Comparison of ENCODE assay signal across 2 mouse cellular contexts in the genomic region with DNA sequence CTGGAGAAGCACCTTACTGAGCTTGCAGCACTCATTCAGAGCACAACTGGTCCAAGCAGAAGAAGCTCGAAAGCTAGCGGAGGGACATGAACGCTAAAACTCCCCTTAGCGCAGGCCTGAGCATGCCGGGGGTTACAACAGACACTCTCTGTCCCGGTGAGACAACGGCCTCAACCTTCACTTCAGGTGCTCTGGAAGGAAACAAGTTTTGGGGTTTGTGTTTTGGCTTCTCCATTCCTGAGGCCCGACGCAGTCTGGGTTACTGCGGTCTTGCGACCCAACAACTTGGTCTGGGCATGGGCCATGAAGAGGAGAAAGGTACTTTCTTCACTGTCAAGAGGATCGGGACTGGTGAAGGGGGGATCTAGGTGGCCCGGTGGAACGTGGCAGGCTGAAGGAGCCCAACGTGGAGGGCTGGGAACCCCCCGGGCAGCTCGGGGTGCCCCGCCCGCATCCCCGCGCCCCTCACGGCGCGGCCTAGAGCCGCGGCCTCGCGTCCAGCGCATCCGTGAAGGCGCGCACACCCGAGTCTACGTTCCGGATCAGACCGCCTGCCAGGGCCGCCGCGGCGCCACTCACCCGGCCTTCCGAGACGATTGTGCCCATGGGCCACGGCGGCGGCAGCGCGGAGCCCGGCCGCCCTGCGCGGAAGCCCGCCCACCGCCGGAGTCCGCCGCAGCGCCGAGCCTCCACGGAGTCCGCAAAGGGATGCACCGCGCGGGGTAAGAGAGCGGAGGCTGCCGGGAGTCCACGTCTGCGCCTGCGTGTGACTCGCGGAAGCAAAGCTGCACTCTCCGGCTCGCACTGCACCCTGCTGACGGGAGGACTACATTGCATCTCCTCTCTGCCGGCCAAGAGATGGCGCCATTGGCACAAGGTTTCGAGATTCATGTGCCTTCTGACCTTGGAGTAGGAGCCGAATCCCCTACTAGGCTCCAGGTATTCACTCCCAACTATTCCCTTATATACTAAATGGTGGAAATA.
TF ChIP-seq lines count a peak whose summit lies in the region.

No protein-coding gene starts in this region.

TF ChIP-seq in C2C12, 6 proteins besides CTCF, POLR2A, EP300 and RAD21:
- TF ChIP-seq MYOG (IDR thresholded peaks at IDR 0.05; ENCODE audit: control insufficient read depth, extremely low read depth, insufficient read length): no peak
- peak; percentile 59 for TF ChIP-seq MAX (IDR thresholded peaks at IDR 0.05)

TF ChIP-seq in myocyte, 11 proteins besides CTCF, POLR2A, EP300 and RAD21:
- TF ChIP-seq MAX (IDR thresholded peaks at IDR 0.05; ENCODE audit: low read depth) (no peak), MYOG (IDR thresholded peaks at IDR 0.05; ENCODE audit: control insufficient read depth in 1 of 3, insufficient read depth in 1 of 3, insufficient read length in 2 of 3, low read depth in 2 of 3) (peak in 1 of 3 experiments; percentile 52), CEBPB (IDR thresholded peaks at IDR 0.05; ENCODE audit: insufficient read depth, poor library complexity, severe bottlenecking) (no peak), MYOD1 (IDR thresholded peaks at IDR 0.05; ENCODE audit: control insufficient read depth in 1 of 3, insufficient read length in 2 of 3, low read depth in 2 of 3) (peak in 1 of 3 experiments; percentile 30), USF1 (IDR thresholded peaks at IDR 0.05; ENCODE audit: low read depth) (no peak), TCF3 (IDR thresholded peaks at IDR 0.05; ENCODE audit: insufficient read length, low read depth) (no peak), REST (IDR thresholded peaks at IDR 0.05; ENCODE audit: insufficient read depth, insufficient read length) (no peak), SRF (IDR thresholded peaks at IDR 0.05; ENCODE audit: control insufficient read depth, insufficient read length, low read depth) (peak; percentile 75), E2F4 (IDR thresholded peaks at IDR 0.05; ENCODE audit: insufficient read depth) (no peak), POLR2AphosphoS2 (IDR thresholded peaks at IDR 0.05; ENCODE audit: insufficient read length, low read depth) (peak; percentile 81), TCF12 (IDR thresholded peaks at IDR 0.05; ENCODE audit: insufficient read depth, poor library complexity, severe bottlenecking) (no peak)
